Mouse (Mus musculus): ENCODE results near the gene Tmem183a. TPM values are rescaled to one million over a fixed set of nuclear protein-coding genes. Genes with fewer than 3 reads are reported as not detected.

The Tmem183a gene
- total RNA-seq (2023), result 67.1 to 88.3 TPM (median 69.1 TPM) in 4 replicates

GRCm38 (mm10) chr1:134361857-134362212 lies at the start of gene Tmem183a:
Gene Tmem183a (minus strand): TSS chr1:134361979.

GRCm38 (mm10) chr1:134405509-134406413 lies 44.0 kb upstream of the Tmem183a start, which contains the start of gene Cyb5r1:
Gene Cyb5r1 (plus strand): TSS chr1:134405559.

GRCm38 (mm10) chr1:134385666-134386065 lies 23.9 kb upstream of the Tmem183a start, which contains the start of gene 4933406M09Rik:
Gene 4933406M09Rik (plus strand): TSS chr1:134385940.

GRCm38 (mm10) chr1:134332770-134333271 lies 29.0 kb downstream of the Tmem183a start, which contains the start of gene Ppfia4:
Gene Ppfia4 (minus strand): TSS chr1:134332928.

Other genes starting within 250 kb of the Tmem183a start
- gene Chil1, start 179.8 kb downstream of the Tmem183a start, total RNA-seq (2023), result not detected in 4 replicates
- not detected in 4 replicates for gene Mybph, start 168.5 kb downstream of the Tmem183a start, total RNA-seq (2023)
- gene Adora1, start 126.5 kb downstream of the Tmem183a start, total RNA-seq (2023), result not detected in 4 replicates
- not detected in 4 replicates for gene Myog, start 72.0 kb downstream of the Tmem183a start, total RNA-seq (2023)
- gene Ppfia4, start 29.1 kb downstream of the Tmem183a start, total RNA-seq (2023), result 0.72 to 1.4 TPM (median 1.1 TPM) in 4 replicates
- not detected in 4 replicates for gene 4933406M09Rik, start 24.0 kb upstream of the Tmem183a start, total RNA-seq (2023)
- gene Cyb5r1, start 43.6 kb upstream of the Tmem183a start, total RNA-seq (2023), result 6.6 to 10.5 TPM (median 9.4 TPM) in 4 replicates
- gene Adipor1, start 53.4 kb upstream of the Tmem183a start, total RNA-seq (2023), result 73.5 to 79.8 TPM (median 76.4 TPM) in 4 replicates
- 34.3 to 37.0 TPM (median 34.9 TPM) in 4 replicates for gene Klhl12, start 93.6 kb upstream of the Tmem183a start, total RNA-seq (2023)
- 19.7 to 20.5 TPM (median 20.2 TPM) in 4 replicates for gene Rabif, start 132.7 kb upstream of the Tmem183a start, total RNA-seq (2023)
- gene Mgat4e, start 187.7 kb upstream of the Tmem183a start, total RNA-seq (2023), result not detected in 4 replicates
- gene Kdm5b, start 198.2 kb upstream of the Tmem183a start, total RNA-seq (2023), result 41.8 to 46.0 TPM (median 43.2 TPM) in 4 replicates